Mouse (Mus musculus): ENCODE measurements around the gene Gpr155. TPM values are rescaled to one million over a fixed set of nuclear protein-coding genes. Genes with fewer than 3 reads are reported as not detected.

Gene Gpr155
- total RNA-seq, 2 experiments from 2014 or later = 29.7 to 31.0 TPM

GRCm38 (mm10) chr2:73343701-73344100 is 42.7 kb downstream of the Gpr155 start:
- no peak for ATAC-seq (replicated peaks; ENCODE audit: low FRiP score, poor library complexity, severe bottlenecking)

GRCm38 (mm10) chr2:73338415-73338814 is 48.0 kb downstream of the Gpr155 start:
- no peak for ATAC-seq (replicated peaks; ENCODE audit: low FRiP score, poor library complexity, severe bottlenecking)

GRCm38 (mm10) chr2:73335949-73336348 is 50.4 kb downstream of the Gpr155 start:
- ATAC-seq (replicated peaks; ENCODE audit: low FRiP score, poor library complexity, severe bottlenecking) = no peak

- ATAC-seq (replicated peaks; ENCODE audit: low FRiP score, poor library complexity, severe bottlenecking) = no peak
These were observed 60.5 kb downstream of the Gpr155 start for GRCm38 (mm10) chr2:73325871-73326270.

- ATAC-seq (replicated peaks; ENCODE audit: low FRiP score, poor library complexity, severe bottlenecking) = no peak
These were observed 63.4 kb downstream of the Gpr155 start for GRCm38 (mm10) chr2:73322991-73323390.

GRCm38 (mm10) chr2:73319218-73319617 is 67.2 kb downstream of the Gpr155 start:
- no peak for ATAC-seq (replicated peaks; ENCODE audit: low FRiP score, poor library complexity, severe bottlenecking)

GRCm38 (mm10) chr2:73317426-73317825 is 68.9 kb downstream of the Gpr155 start:
- no peak for ATAC-seq (replicated peaks; ENCODE audit: low FRiP score, poor library complexity, severe bottlenecking)

GRCm38 (mm10) chr2:73314311-73314710 is 72.1 kb downstream of the Gpr155 start:
- ATAC-seq (replicated peaks; ENCODE audit: low FRiP score, poor library complexity, severe bottlenecking) = no peak

GRCm38 (mm10) chr2:73313117-73313501 is 73.3 kb downstream of the Gpr155 start:
- peak; percentile 70 for ATAC-seq (replicated peaks; ENCODE audit: low FRiP score, poor library complexity, severe bottlenecking)

GRCm38 (mm10) chr2:73312152-73313116 is 73.9 kb downstream of the Gpr155 start, which contains the start of the genes Scrn3 and Cir1:
Gene Scrn3, plus strand, starts transcription at chr2:73312601.
Gene Cir1, minus strand, starts transcription at chr2:73312701.
- ATAC-seq (replicated peaks; ENCODE audit: low FRiP score, poor library complexity, severe bottlenecking) = peak; percentile 96

- no peak for ATAC-seq (replicated peaks; ENCODE audit: low FRiP score, poor library complexity, severe bottlenecking)
These were observed 80.4 kb downstream of the Gpr155 start for GRCm38 (mm10) chr2:73306006-73306405.

GRCm38 (mm10) chr2:73304506-73304905 is 81.9 kb downstream of the Gpr155 start:
- ATAC-seq (replicated peaks; ENCODE audit: low FRiP score, poor library complexity, severe bottlenecking) = no peak

GRCm38 (mm10) chr2:73302722-73303121 is 83.7 kb downstream of the Gpr155 start:
- ATAC-seq (replicated peaks; ENCODE audit: low FRiP score, poor library complexity, severe bottlenecking) = peak; percentile 50

- peak; percentile 85 for ATAC-seq (replicated peaks; ENCODE audit: low FRiP score, poor library complexity, severe bottlenecking)
These were observed 84.4 kb downstream of the Gpr155 start for GRCm38 (mm10) chr2:73301979-73302378.

GRCm38 (mm10) chr2:73298841-73299240 is 87.5 kb downstream of the Gpr155 start:
- ATAC-seq (replicated peaks; ENCODE audit: low FRiP score, poor library complexity, severe bottlenecking) = no peak

GRCm38 (mm10) chr2:73298154-73298553 is 88.2 kb downstream of the Gpr155 start:
- no peak for ATAC-seq (replicated peaks; ENCODE audit: low FRiP score, poor library complexity, severe bottlenecking)

- no peak for ATAC-seq (replicated peaks; ENCODE audit: low FRiP score, poor library complexity, severe bottlenecking)
These were observed 91.3 kb downstream of the Gpr155 start for GRCm38 (mm10) chr2:73295023-73295422.
